Mouse (Mus musculus): ENCODE measurements at regions not wholly inside any gene's neighbourhood (a gene's known extent, or its start where the extent isn't known, plus 50 kb on each side); places are given as distances from the start of the nearest gene placed in this dataset.

- TF ChIP-seq CTCF (IDR thresholded peaks at IDR 0.05; ENCODE audit: low read depth) (peak; percentile 90), EP300 (IDR thresholded peaks at IDR 0.05; ENCODE audit: low read depth) (peak; percentile 100)
Observed at GRCm38 (mm10) chr14:46539466-46540187, 149.2 kb upstream of the Bmp4 start.

Measured in liver, embryonic 14.5 days (tissue).